In genomic region chr16:17911052-17911595, GRCm38 (mm10) we compare ENCODE assay signal across 8 mouse cellular contexts. TPM values are rescaled to one million over a fixed set of nuclear protein-coding genes. Genes with fewer than 3 reads are reported as not detected.
DNase-seq lines count a peak whose midpoint lies in the region; ATAC-seq lines count a peak whose summit lies in the region.

Gene Ess2 (minus strand): TSS chr16:17911348.

- peak; percentile 98 for DNase-seq in R1 (ENCODE audit: low read depth, low spot score)
- peak; percentile 92 for DNase-seq in cerebellum, postnatal 25 days
- DNase-seq in frontal cortex, postnatal 25 days (ENCODE audit: low spot score in 2 of 2): peak; percentile 82 to 89
- DNase-seq in hindbrain, embryonic 14.5 days (ENCODE audit: low spot score): peak; percentile 97
- DNase-seq in layer of hippocampus, postnatal 36 days: peak; percentile 92
- DNase-seq in lung, postnatal 36 days: peak; percentile 97
- DNase-seq in retina, postnatal 1 day: peak; percentile 98
- peak; percentile 77 to 89 for DNase-seq in urinary bladder, adult 18-20 months (ENCODE audit: low spot score in 2 of 2)

- ATAC-seq in hindbrain, embryonic 14.5 days (ENCODE audit: low FRiP score): peak; percentile 94

- H3K4me1 ChIP-seq in hindbrain, embryonic 14.5 days (replicated peaks; ENCODE audit: control insufficient read depth, insufficient read depth, low read length): peaks cover 10% of the 10 kb centered on the region

- H3K9me3 ChIP-seq in hindbrain, embryonic 14.5 days (ENCODE audit: control insufficient read depth, low read length): no peaks in the 10 kb centered on the region

- peak within 1 kb of the TSS; percentile 80 for H3K9ac ChIP-seq in hindbrain, embryonic 14.5 days

- peak within 1 kb of the TSS; percentile 94 for H3K4me2 ChIP-seq in hindbrain, embryonic 14.5 days (replicated peaks)

- under 1% methylated on average over 35 of the region's 35 CpGs for WGBS in hindbrain, embryonic 14.5 days

- peak within 1 kb of the TSS; percentile 79 for H3K27ac ChIP-seq in hindbrain, embryonic 14.5 days

- H3K4me3 ChIP-seq in hindbrain, embryonic 14.5 days (replicated peaks; ENCODE audit: low read length): peak within 1 kb of the TSS; percentile 73

- peaks cover 33% of the 10 kb centered on the region for H3K36me3 ChIP-seq in hindbrain, embryonic 14.5 days (replicated peaks; ENCODE audit: control insufficient read depth, insufficient read depth)

- H3K27me3 ChIP-seq in hindbrain, embryonic 14.5 days (ENCODE audit: control insufficient read depth, insufficient read depth, low read length): peaks cover 46% of the 10 kb centered on the region

RNA-seq across cellular contexts. Expression of gene Ess2, which starts in this region (rescaled TPM):
- polyA plus RNA-seq in hindbrain, embryonic 14.5 days (2014; fragmentation: Nextera tagmentation; extraction: Ambion mirVana): 38.9 and 41.0 TPM in 2 replicates
- total RNA-seq in layer of hippocampus, postnatal 36 days (2021): 10 to 100 TPM; 28.1 to 28.5 TPM

Comparison
In these comparisons a context has a peak if more than half of its experiments do, and no peak if none do; other contexts are left out.
1. Peak in every context shown above with its lines: DNase-seq, ATAC-seq, H3K4me3 ChIP-seq and H3K27ac ChIP-seq.